Mouse (Mus musculus) layer of hippocampus, adult 9-11 months (tissue): ENCODE data around the gene Slc9a8.
"Not testable (repeated sequence)": the region's sequence is repeated elsewhere in the genome, so short reads cannot be mapped to it uniquely, and the experiment has no call there.

ENCODE experiments used
- DNase-seq: peaks from one replicate; pipeline ENCODE4 v3.0.0; 2022

Slc9a8 gene

DNA sequence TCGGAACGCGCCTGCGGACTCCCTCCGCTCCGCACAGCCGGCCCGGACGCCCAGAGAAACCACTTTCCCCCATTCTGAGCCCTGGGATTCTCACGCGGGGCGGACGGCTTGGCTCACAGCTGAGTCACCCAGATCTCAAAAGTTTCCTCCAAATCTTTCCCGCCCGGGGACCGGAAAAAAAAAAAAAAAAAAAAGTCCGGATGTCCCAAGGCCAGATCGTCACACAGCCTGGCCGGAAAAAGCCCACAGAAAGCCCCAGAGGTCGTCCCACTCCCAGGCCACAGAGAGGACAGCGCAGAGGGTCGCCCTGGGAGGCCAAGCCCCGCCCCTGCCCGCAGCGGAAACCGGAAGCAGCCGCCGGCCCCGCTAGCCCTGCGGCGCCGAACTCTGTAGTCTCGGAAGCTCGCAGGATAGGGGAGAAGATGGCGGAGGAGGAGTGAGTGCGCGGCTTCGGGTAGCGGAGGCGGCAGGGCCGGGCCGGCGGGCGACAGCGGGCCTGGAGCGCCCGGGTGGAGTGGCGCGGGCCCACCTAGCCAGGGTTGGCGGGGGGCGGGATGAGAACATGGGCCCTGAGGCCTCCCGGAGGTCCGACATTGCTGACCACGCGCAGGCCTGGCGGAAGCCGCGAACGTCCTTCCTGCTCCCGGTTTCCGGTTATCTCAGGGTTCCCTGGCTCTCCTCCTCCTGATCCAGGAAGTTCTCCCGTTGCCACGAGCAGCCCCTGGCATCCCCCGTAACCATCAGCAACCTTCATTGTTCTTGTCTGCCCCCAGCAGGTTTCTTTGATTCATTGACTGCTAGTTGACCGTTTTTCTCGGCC lies at the start of gene Slc9a8:
Slc9a8 (plus strand) TSS at position 383 of the 820 bp plus-strand sequence.
- peak; percentile 94 for DNase-seq

DNA sequence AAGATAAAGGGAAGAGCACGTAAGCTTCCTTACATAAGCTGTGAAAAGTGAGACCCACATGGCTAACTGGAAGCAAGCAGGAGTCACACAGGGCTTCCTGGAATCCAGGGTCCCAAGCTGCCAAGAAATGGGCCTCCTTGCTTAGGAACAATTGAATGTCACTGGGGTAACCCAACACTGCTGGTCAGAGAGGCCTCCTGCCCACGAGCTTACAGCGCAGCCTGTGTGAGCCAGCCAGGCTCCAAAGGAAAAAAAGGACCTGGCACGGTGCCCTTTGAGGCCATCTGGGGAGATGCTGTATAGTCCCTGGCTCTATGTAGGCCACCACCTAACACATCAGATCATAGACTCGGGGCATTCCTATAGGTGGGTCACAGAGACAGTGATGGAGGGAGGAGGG lies 48.2 kb upstream of the Slc9a8 start:
- DNase-seq: peak; percentile 35

- no peak for DNase-seq
Observed at GRCm38 (mm10) chr2:167374191-167374805, 47.2 kb upstream of the Slc9a8 start.

- peak; percentile 38 for DNase-seq
Observed at GRCm38 (mm10) chr2:167375135-167375534, 46.4 kb upstream of the Slc9a8 start.

DNA sequence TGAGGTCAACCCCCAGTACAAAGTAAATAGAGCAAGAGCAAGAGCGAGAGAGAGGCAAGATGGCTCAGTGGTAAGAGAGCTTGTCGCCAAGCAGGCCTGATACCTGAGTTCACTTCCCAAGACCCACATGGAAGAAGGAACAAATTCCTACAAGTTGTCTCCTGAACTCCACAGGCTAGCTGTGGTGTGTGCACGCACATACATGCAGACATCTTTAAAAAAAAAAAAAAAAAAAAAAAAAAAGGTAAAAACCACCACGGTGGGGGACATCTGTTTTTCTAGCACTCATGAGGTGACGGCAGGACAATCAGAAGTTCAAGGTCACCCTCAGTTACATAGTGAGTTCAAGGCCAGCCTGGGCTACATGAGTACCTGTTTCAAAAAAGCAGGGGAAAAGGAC lies 45.8 kb upstream of the Slc9a8 start:
- no peak for DNase-seq

- DNase-seq: peak; percentile 44
Observed at GRCm38 (mm10) chr2:167376160-167376564, 45.4 kb upstream of the Slc9a8 start.

DNA sequence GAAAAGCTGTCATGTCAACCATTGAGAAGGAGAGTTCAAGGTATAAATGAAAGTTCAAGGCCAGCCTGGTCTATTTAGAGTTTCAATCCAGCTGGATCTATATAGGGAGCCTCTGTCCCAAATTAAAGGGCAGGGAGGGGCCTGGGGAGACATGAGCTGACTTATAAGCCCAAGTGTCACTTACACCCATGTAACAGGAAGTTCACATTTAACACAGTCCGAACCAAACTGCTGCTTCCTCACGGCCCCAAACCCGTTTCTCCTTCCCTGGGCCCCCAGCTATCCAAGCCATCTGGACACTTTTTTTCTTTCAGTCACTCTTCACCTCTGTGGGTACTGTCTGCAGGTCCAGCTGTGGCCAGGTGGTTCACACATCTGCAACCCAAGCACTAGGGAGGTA lies 43.8 kb upstream of the Slc9a8 start:
- DNase-seq: no peak

DNA sequence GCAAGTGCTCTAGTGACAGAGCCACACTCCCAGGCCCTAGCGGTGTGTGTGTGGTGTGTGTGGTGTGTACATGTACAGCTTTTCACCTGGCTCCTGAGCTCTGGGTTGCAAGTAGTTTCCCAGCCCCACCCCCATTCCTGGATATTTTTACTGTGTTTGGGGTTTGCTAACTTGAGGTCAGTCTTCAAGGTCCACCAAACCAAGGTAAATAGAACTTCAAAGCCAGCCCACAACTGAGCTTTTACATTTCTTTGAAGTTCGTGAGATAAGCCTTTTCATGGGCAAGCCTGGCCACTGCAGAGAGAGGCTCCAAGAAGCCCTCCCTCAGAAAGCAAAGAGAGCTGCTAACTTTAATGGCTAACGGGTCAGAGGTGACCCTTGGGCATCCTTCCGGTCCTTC lies 42.5 kb upstream of the Slc9a8 start:
- no peak for DNase-seq

DNA sequence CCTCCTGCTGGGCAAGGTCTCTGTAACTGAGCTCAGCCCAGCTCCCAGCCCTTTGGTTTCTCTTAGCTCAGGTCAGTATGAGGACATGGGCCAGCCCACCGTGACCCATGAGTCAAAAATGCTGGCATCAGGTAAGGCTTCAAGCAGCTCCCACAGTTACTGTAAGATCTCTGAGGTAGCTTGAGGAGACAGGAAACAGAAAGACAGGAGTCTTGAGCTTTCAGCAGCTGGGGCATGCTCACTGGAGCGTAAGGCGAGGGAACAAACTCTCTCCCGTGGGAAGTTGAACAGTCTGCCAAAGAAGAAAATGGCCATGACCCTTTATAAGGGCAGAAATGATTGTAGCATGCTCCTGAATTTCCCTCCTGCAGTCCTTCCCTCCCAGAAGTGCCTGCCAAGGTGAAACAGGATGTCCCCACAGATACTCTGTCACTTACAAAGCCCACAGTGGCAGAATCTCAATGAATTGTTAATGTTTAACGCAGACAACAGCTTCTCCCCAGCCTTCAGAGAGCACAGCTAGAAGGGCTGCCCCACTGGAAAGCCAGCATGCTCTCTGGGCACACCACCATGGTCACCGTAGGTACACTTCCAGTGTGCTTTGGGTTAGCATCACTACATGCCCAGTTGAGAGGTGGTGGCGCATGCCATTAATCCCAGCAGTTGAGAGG lies 40.8 kb upstream of the Slc9a8 start:
- DNase-seq: no peak

DNA sequence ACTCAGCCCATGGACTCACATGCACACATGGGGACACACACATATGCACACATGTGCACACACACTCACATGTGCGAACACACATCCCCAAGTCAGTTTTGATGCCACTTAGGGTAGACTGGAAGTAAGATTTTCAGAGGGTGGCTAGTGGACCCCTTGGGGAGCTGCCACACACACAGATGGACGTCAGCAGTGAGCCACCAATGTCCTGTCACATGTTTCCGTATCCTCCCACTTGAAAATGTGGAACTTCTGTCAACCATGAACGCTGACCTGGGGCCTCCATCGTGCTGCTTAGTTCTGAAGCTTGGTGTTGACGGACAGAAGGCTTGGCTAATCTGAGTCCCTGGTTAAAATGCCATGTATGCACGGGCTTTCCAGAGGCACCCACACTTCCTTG lies 39.9 kb upstream of the Slc9a8 start:
- no peak for DNase-seq

DNA sequence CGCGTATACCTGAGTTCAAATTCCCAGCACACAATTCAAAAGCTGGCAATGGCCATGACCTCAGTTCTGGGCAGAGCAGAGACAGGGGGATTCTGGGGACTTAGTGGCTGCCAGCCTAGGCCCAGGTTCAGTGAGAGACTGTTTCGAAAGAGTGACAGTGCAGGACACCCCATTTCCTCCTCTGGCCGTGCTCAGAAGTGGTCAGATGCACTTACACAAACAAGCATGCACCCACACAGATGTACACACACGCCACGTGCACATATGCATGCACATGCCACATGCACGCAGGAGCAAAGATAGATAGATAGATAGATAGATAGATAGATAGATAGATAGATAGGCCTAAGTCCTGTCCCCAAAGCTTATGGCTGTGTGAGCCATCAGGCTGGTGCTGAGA lies 39.1 kb upstream of the Slc9a8 start:
- DNase-seq: no peak

DNA sequence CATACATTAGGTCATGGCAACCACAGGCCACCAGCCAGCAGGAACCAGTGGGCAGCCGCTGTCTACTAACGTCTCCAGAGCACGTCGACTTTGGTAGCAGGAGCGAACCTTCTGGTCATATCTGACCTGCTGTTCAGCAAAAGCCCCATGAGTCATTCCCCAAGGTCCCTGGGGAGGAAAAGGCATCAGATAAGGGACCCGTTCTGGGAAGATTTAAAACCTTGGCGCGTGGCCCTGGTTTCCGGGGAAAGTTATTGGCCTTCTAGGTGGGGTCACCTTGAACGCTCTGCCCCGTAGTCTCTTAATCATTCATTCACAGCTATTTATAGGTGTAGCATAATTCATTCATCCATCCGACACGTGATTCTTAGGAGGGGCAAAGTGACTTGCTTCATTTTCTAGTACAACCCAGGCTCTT lies 37.8 kb upstream of the Slc9a8 start:
- no peak for DNase-seq

GRCm38 (mm10) chr2:167386456-167386855 lies 35.1 kb upstream of the Slc9a8 start:
- DNase-seq: no peak

GRCm38 (mm10) chr2:167386998-167387397 lies 34.5 kb upstream of the Slc9a8 start:
- no peak for DNase-seq

DNA sequence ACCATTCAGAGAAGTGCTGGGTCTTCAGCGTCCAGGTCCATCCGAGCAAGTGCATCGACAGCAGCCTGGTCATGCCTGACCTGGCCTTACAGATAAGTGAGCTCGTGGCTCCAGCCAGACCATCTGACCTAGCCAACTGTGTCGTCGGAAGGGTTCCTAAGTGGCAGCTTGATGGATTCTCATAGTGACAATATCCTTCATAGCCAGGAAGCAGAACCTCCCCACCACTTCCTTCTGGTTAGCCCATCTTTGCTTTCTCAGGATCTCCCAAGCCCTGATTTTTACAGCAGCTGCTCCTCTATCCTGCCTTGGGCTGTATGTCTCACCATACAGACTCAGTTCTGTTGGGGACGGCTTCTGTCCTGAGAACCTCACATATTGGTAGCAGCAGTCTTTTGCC lies 27.1 kb upstream of the Slc9a8 start:
- no peak for DNase-seq

GRCm38 (mm10) chr2:167396420-167396819 lies 25.1 kb upstream of the Slc9a8 start:
- not testable (repeated sequence) for DNase-seq

DNA sequence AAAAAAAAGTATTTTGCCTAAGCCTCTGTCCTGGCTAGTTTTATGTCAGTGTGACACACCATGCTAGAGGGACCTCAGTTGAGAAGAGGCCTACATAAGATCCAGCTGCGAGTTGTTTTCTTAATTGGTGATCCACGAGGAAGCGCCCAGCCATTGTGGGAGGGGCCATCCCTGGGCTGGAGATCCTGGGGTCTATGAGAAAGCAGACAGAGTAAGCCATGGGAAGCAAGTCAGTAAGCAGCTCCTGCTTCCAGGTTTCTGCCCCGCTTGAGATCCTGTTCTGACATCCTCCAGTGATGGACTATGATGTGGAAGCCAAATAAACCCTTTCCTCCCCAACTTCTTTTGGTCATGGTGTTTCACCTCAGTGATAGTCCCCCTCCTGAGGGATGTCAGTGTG lies 22.5 kb upstream of the Slc9a8 start:
- DNase-seq: no peak

DNA sequence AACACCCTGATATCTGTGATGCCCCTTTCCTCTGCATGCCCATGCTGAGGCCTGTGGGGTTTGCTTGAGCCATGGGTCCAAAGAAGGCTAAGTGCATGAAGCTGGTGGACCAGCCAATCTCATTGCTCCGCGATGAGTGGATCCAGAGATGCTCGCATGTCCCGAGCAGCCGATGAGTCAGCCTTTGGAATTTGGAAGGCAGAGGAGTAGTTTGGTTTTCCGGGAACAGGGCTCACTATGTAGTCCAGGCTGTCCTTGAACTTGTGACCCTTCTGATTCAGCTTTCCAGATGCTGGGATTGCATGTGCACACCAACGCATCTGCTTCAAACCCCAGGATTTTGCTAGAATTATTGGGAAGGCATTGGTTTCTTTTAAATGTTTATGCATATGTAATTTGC lies 21.9 kb upstream of the Slc9a8 start:
- DNase-seq: no peak

DNA sequence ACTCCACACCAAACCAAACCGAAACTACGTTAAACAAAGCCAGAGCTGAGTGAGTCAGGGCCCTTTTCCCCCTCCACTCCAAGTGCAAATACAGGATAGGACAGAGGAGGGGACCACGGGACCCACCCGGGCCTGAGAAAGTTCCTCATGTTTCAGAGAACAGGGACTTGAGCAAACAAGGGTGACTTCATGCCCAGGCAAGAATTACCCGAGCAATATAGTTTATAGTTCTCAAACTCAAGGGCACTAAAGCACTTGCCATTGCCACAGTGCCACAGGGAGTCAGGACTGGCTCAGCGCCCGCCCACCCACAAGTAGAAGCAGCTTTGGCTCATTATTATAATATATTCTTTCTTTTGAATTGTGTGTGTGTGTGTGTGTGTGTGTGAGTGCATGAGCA lies 18.4 kb upstream of the Slc9a8 start:
- peak; percentile 28 for DNase-seq

- no peak for DNase-seq
Observed at GRCm38 (mm10) chr2:167405101-167405880, 16.2 kb upstream of the Slc9a8 start.

GRCm38 (mm10) chr2:167407296-167407929 lies 14.1 kb upstream of the Slc9a8 start:
- no peak for DNase-seq

DNA sequence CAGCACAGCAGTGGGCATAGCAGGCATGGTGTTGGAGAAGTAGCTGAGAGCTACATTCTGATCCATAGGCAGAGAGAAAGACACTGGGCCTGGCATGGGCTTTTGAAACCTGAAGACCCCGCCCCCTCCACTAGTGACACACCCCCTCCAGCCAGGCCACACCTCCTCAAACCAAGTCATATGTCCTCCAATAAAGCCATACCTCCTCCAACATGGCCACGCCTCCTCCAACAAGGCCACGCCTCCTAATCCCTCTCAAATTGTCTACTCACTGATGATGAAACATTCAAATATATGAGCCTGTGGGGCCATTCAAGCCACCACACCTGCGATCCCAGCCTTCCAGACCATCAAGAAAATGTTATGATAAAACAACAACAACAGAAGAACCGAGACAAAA lies 7.1 kb upstream of the Slc9a8 start:
- DNase-seq: no peak
